Mouse (Mus musculus) forebrain, embryonic 11.5 days (tissue): ENCODE measurements at regions not wholly inside any gene's neighbourhood (a gene's known extent, or its start where the extent isn't known, plus 50 kb on each side); places are given as distances from the start of the nearest gene placed in this dataset.

ENCODE experiments used
- ATAC-seq: fragments of 200-750 bp; cut with Nextera tagmentation; replicated peaks from 2 replicates; pipeline ENCODE4 v1.8.0; 2017; ENCODE audit warnings: moderate TSS enrichment; ENCODE audit not compliant: low FRiP score
- DNase-seq: peaks from one replicate; pipeline ENCODE4 v3.0.0-alpha.2; 2017; ENCODE audit warnings: low spot score
- H3K27ac ChIP-seq: fragments of 300-500 bp; sonication (generic); 2 replicates; pipeline ENCODE4 v1.5.1; 2014; ENCODE audit warnings: low read depth, low read length
- H3K27me3 ChIP-seq: fragments of 300-500 bp; sonication (generic); 2 replicates; pipeline ENCODE4 v1.6.1; 2014; ENCODE audit warnings: mild to moderate bottlenecking, low read length, mixed read lengths; ENCODE audit not compliant: control insufficient read depth, insufficient read depth
- H3K36me3 ChIP-seq: fragments of 300-500 bp; sonication (generic); 2 replicates; pipeline ENCODE4 v1.6.1; 2014; ENCODE audit warnings: mild to moderate bottlenecking, low read length, moderate library complexity, mixed read lengths; ENCODE audit not compliant: control insufficient read depth, insufficient read depth
- H3K4me1 ChIP-seq: fragments of 300-500 bp; sonication (generic); replicated peaks from 2 replicates; pipeline ENCODE4 v1.6.1; 2014; ENCODE audit warnings: low read length, mixed read lengths; ENCODE audit not compliant: control insufficient read depth, insufficient read depth
- H3K4me2 ChIP-seq: fragments of 300-500 bp; sonication (generic); 2 replicates; pipeline ENCODE4 v1.6.1; 2014; ENCODE audit warnings: low read depth, mild to moderate bottlenecking, low read length, moderate library complexity, mixed read lengths; ENCODE audit not compliant: severe bottlenecking
- H3K4me3 ChIP-seq: fragments of 300-500 bp; sonication (generic); 2 replicates; pipeline ENCODE4 v1.5.1; 2014; ENCODE audit warnings: low read depth, low read length
- H3K9ac ChIP-seq: fragments of 300-500 bp; sonication (generic); 2 replicates; pipeline ENCODE4 v1.6.1; 2014; ENCODE audit warnings: low read length
- H3K9me3 ChIP-seq: fragments of 300-500 bp; sonication (generic); 2 replicates; pipeline ENCODE4 v1.6.1; 2016; ENCODE audit warnings: low read length, mixed read lengths; ENCODE audit not compliant: control insufficient read depth
- WGBS: fragments of 180-500 bp; shearing (Covaris S2); extraction: QIAGEN DNeasy Blood & Tissue Kit; methylation state at CpG from one replicate; pipeline ENCODE4 v1.1.7; 2014; 5-methylcytosine and 5-hydroxymethylcytosine counted together

GRCm38 (mm10) chr1:133981185-133981584 is 55.9 kb upstream of the Fmod start:
- ATAC-seq: no peak
- H3K9ac ChIP-seq: no peak overlapping the region
- H3K4me1 ChIP-seq: no peaks in the 10 kb centered on the region
- no peak overlapping the region for H3K4me3 ChIP-seq
- DNase-seq: no peak
- no peak overlapping the region for H3K4me2 ChIP-seq
- no peaks in the 10 kb centered on the region for H3K9me3 ChIP-seq
- H3K27ac ChIP-seq: no peak overlapping the region
- 91% methylated on average over 4 of the region's 4 CpGs for WGBS
- H3K27me3 ChIP-seq: no peaks in the 10 kb centered on the region
- H3K36me3 ChIP-seq: no peaks in the 10 kb centered on the region

DNA sequence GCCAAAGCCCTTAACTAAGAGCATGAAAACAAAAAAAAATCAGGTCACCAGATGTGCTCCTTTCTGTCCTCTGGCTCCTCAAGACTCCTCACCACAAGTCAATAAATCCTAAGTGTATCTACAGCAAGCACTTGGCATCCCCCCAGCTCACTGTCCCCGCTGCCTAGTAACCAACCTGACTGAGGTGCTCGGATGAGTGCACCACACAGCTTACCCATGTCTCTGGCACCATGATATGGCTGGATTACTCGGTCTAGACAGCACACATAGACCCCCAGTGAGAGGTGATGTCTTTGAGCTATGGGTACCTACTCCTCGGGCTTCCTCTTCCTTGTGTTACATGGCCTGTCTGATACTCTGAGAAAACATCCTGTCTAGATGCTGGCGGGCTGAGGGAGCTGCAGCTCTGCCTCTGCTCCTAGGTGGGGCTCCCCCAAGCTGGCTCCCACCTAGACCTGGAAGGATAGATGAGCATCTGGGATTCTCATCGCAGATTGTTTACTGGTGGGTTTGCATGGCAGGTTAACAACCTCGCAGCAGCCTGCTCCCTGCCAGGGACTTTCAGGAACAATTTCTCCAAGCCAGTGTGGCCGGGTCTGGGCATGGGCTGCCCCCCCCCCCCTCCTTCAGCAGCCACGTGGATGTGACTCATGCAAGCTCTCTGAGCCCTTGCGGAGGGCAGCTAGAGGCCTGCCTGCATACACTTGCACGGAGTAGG is 57.2 kb upstream of the Prelp start:
- WGBS: 79% methylated on average over 11 of the region's 11 CpGs
- H3K36me3 ChIP-seq: no peaks in the 10 kb centered on the region
- H3K27ac ChIP-seq: no peak overlapping the region
- no peak overlapping the region for H3K4me3 ChIP-seq
- DNase-seq: no peak
- H3K9ac ChIP-seq: no peak overlapping the region
- H3K4me2 ChIP-seq: no peak overlapping the region
- no peaks in the 10 kb centered on the region for H3K4me1 ChIP-seq
- no peak for ATAC-seq
- no peaks in the 10 kb centered on the region for H3K27me3 ChIP-seq
- no peaks in the 10 kb centered on the region for H3K9me3 ChIP-seq

DNA sequence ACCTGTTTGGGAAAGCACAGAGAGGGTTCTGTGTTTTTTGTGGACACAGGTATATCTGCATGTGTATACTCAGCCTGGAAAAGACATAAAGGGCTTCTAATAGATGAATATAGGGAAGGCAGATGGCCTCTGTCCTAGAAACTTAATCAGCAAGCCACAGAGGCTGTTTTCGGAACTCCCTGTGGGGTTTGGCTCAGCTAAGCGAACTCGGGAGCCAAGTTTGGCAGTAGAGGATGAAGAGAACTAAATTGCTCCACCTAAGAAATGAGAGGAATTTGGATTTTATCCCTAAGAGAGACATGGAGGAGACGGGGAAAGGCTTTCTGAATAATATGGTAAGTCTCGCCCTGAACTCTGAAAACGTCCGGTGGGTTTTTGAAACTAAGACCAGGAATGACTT is 56.0 kb upstream of the Prelp start:
- Histone ChIP-seq H3K9me3 (no peaks in the 10 kb centered on the region), H3K4me3 (no peak overlapping the region), H3K27me3 (no peaks in the 10 kb centered on the region), H3K4me1 (no peaks in the 10 kb centered on the region; the same call in 1 of the 2 replicates), H3K36me3 (no peaks in the 10 kb centered on the region), H3K9ac (no peak overlapping the region), H3K4me2 (no peak overlapping the region), H3K27ac (no peak overlapping the region)
- WGBS: 92% methylated on average over 7 of the region's 7 CpGs
- ATAC-seq (no peak), DNase-seq (no peak)

DNA sequence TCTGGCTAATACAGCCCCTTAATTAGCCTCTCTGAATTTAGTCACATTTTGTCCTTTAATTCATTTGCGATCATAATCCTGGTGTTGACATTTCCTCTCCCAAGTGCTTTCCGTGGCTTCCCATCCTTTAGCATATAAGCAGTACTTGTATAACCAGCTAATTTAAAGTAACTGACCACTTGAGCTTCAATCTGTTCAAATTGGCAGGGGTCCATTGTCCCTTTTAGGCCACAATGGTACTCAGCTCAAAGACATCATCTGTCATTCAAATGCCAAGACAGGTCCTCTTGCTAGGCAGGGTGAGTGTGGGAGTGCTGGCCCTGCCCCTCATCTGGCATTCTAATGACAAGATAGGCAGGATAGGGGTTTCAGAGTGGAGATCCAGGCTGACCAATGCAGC is 52.6 kb upstream of the Prelp start:
- Histone ChIP-seq H3K27me3 (no peaks in the 10 kb centered on the region), H3K9me3 (no peaks in the 10 kb centered on the region), H3K9ac (no peak overlapping the region), H3K4me1 (no peaks in the 10 kb centered on the region; the same call in 1 of the 2 replicates), H3K36me3 (no peaks in the 10 kb centered on the region), H3K4me3 (no peak overlapping the region), H3K4me2 (no peak overlapping the region), H3K27ac (no peak overlapping the region)
- DNase-seq (no peak), ATAC-seq (no peak)
- WGBS: 64% methylated on average over 2 of the region's 2 CpGs

DNA sequence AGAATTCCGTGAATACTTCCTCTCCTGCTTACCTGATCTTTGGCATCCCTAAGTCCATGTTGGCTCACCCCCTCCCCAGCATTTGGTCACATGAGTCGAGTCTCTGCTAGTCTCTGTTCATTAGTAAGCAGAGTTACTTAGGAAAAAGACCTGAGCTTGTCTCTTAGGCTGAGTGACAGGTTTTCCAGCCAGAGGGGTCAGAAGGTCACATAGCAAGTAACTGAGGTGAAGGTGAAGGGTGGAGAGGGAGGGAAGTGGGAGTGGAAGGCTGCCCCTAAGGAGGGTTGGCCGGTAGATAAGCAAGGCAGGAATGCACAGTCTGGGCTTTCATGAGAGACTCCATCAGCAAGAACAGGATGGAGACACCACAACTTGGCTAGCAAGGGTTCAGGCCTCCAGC is 50.1 kb upstream of the Prelp start:
- DNase-seq (peak; percentile 25), ATAC-seq (no peak)
- WGBS: 57% methylated on average over 3 of the region's 3 CpGs
- H3K4me3 ChIP-seq: no peak overlapping the region
- no peak overlapping the region for H3K9ac ChIP-seq
- no peaks in the 10 kb centered on the region; the same call in 1 of the 2 replicates for H3K4me1 ChIP-seq
- no peak overlapping the region for H3K4me2 ChIP-seq
- H3K9me3 ChIP-seq: no peaks in the 10 kb centered on the region
- H3K27me3 ChIP-seq: no peaks in the 10 kb centered on the region
- no peaks in the 10 kb centered on the region for H3K36me3 ChIP-seq
- H3K27ac ChIP-seq: no peak overlapping the region
